Mouse (Mus musculus): ENCODE data around the gene Tmem63b. TPM values are rescaled to one million over a fixed set of nuclear protein-coding genes. Genes with fewer than 3 reads are reported as not detected.
A peak's percentile ranks its signal among the peaks of the same experiment; 100 is the strongest.

The Tmem63b gene
- polyA plus RNA-seq, 1 experiment from 2014 or later: 30.4 TPM

DNA sequence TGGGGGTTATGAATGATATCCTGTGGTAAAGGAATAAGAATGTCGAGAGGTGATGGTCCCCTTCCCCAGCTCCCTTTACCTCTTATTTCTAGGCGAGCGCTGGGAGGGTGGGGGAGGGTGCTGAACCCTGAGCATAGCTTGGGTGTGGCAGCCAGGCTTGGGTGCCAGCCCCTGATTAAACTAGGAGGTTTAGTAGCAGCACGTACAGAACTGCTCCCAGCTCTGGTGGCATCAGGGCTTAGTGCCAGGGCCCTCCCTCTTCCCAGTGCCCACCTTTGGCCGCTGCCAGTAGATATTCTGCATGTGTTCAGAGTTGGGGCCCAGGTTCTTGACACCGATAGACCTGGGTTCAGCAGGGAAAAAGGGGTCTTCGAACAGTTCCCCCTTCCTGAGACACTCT is 33.5 kb downstream of the Tmem63b start:
- Histone ChIP-seq H3K4me1 (ENCODE audit: control insufficient read depth, insufficient read depth, low read length) (no peaks in the 10 kb centered on the region), H3K27me3 (replicated peaks; ENCODE audit: control insufficient read depth, insufficient read depth, low read length) (no peaks in the 10 kb centered on the region), H3K9me3 (ENCODE audit: control insufficient read depth, low read length) (no peaks in the 10 kb centered on the region), H3K27ac (replicated peaks; ENCODE audit: low read depth, low read length) (no peak overlapping the region), H3K9ac (ENCODE audit: low read depth, low read length) (no peak overlapping the region), H3K4me2 (ENCODE audit: low read depth, low read length) (no peak overlapping the region), H3K4me3 (ENCODE audit: low read depth, low read length) (no peak overlapping the region), H3K36me3 (ENCODE audit: control insufficient read depth, insufficient read depth, low read length) (no peaks in the 10 kb centered on the region)
- DNase-seq (ENCODE audit: low spot score) (no peak), ATAC-seq (ENCODE audit: low read depth) (no peak)
- WGBS: 65% methylated on average over 7 of the region's 7 CpGs

DNA sequence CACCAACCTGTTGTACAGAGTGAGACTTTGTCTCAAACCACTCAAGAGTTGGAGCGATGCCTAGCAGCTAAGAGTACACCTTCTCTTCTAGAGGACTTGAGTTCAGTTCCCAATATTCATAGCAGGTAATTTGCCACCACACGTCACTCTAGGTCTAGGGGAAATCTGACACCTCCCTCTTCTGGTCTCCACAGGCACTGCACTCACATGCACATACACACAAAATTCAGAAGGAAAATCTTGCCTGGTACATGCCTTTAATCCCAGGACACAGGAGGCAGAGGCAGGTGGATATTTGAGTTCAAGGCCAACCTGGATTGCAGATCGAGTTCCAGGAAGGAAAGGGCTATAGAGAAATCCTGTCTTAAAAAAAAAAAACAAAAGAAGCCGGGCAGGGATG is 42.5 kb downstream of the Tmem63b start:
- no peak for DNase-seq (ENCODE audit: low spot score)
- H3K27ac ChIP-seq (replicated peaks; ENCODE audit: low read depth, low read length): no peak overlapping the region
- H3K4me2 ChIP-seq (ENCODE audit: low read depth, low read length): no peak overlapping the region
- no peaks in the 10 kb centered on the region for H3K27me3 ChIP-seq (replicated peaks; ENCODE audit: control insufficient read depth, insufficient read depth, low read length)
- H3K9ac ChIP-seq (ENCODE audit: low read depth, low read length): no peak overlapping the region
- no peaks in the 10 kb centered on the region for H3K4me1 ChIP-seq (ENCODE audit: control insufficient read depth, insufficient read depth, low read length)
- ATAC-seq (ENCODE audit: low read depth): no peak
- H3K36me3 ChIP-seq (ENCODE audit: control insufficient read depth, insufficient read depth, low read length): no peaks in the 10 kb centered on the region
- no peaks in the 10 kb centered on the region; the same call in 1 of the 2 replicates for H3K9me3 ChIP-seq (ENCODE audit: control insufficient read depth, low read length)
- 92% methylated on average over 4 of the region's 4 CpGs for WGBS
- no peak overlapping the region for H3K4me3 ChIP-seq (ENCODE audit: low read depth, low read length)

DNA sequence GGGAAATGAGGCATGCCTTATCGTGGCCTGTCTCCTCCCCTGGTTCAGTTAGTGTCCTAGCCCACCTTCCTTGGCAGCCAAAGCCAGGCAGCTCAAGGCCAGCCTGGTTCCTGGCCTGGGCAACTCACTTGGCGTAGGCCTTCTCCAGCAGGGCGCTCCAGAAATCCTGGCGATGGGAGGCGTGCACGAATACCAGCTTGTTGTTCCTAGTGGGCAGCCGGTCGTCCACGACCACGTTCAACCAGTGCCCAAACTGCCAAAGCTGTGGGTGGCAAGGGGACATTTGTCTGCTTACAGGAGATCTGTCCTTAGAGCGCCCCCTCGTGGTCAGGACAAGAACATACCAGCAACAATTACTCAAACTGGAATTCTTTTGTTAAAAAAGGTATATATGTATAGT is 44.0 kb downstream of the Tmem63b start:
- H3K36me3 ChIP-seq (ENCODE audit: control insufficient read depth, insufficient read depth, low read length): no peaks in the 10 kb centered on the region
- ATAC-seq (ENCODE audit: low read depth): no peak
- no peaks in the 10 kb centered on the region for H3K4me1 ChIP-seq (ENCODE audit: control insufficient read depth, insufficient read depth, low read length)
- no peak overlapping the region for H3K27ac ChIP-seq (replicated peaks; ENCODE audit: low read depth, low read length)
- no peaks in the 10 kb centered on the region; the same call in 1 of the 2 replicates for H3K9me3 ChIP-seq (ENCODE audit: control insufficient read depth, low read length)
- H3K9ac ChIP-seq (ENCODE audit: low read depth, low read length): no peak overlapping the region
- peak; percentile 75 for DNase-seq (ENCODE audit: low spot score)
- WGBS: 23% methylated on average over 12 of the region's 12 CpGs
- no peak overlapping the region for H3K4me3 ChIP-seq (ENCODE audit: low read depth, low read length)
- H3K4me2 ChIP-seq (ENCODE audit: low read depth, low read length): peak overlapping the region; percentile 23; the same call in 1 of the 2 replicates
- H3K27me3 ChIP-seq (replicated peaks; ENCODE audit: control insufficient read depth, insufficient read depth, low read length): no peaks in the 10 kb centered on the region

DNA sequence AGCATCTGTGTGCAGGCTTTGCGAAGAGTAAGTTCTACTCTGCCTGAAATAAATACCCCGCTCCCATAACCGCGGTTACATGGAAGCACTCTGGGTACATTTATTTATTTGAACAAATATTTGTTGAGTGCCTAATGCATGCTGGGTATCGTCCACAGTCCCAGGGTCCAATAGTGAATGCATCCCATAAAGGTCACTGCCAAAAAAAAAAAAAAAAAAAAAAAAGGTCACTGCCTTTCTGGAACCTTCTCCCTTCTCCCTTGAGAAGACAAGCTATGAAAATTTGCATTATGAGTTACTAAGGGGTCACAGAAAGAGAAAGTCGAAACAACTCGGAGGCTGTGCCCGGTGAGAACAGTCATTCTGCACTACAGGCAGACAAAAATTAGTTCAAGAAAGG is 44.7 kb downstream of the Tmem63b start:
- no peaks in the 10 kb centered on the region for H3K36me3 ChIP-seq (ENCODE audit: control insufficient read depth, insufficient read depth, low read length)
- H3K4me1 ChIP-seq (ENCODE audit: control insufficient read depth, insufficient read depth, low read length): no peaks in the 10 kb centered on the region
- H3K27ac ChIP-seq (replicated peaks; ENCODE audit: low read depth, low read length): no peak overlapping the region
- no peak for ATAC-seq (ENCODE audit: low read depth)
- no peak overlapping the region for H3K9ac ChIP-seq (ENCODE audit: low read depth, low read length)
- H3K4me2 ChIP-seq (ENCODE audit: low read depth, low read length): no peak overlapping the region
- no peak overlapping the region for H3K4me3 ChIP-seq (ENCODE audit: low read depth, low read length)
- no peaks in the 10 kb centered on the region; the same call in 1 of the 2 replicates for H3K9me3 ChIP-seq (ENCODE audit: control insufficient read depth, low read length)
- 88% methylated on average over 8 of the region's 8 CpGs for whole genome bisulfite sequencing
- no peaks in the 10 kb centered on the region for H3K27me3 ChIP-seq (replicated peaks; ENCODE audit: control insufficient read depth, insufficient read depth, low read length)
- no peak for DNase-seq (ENCODE audit: low spot score)

DNA sequence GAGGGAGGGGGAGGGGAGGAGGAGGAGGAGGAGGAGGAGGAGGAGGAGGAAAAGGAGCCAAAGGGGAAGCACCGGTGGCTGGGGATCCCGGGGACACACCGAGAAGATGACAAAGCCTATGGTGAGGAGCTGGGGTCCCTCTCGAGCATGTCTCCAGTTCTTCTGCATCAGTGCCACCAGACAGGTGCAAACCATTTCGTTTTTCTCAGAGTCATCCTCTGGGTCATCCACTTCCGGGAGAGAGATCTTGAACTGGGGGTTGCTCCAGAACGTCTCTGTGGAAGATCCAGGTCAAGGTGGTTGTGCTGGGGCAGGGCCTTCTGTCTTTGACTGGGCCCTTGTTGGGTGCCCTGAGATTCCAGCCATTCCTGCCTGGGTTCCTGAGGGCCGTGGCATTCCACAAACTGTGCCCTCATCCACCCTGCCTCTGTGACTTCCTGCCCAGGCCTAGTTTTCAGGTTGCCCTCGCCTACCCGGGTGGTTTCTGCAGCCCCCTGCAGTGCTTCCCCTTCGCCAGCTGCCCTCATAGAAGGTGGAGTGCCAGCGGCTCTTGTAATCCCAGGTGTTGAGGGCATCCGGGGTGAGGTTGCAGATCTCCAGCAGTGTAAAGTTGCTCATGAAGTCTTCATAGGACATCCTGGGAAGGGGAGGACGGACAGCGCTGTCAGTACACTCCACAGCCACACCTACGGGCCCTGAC is 48.0 kb downstream of the Tmem63b start:
- Histone ChIP-seq H3K9me3 (ENCODE audit: control insufficient read depth, low read length) (no peaks in the 10 kb centered on the region), H3K4me1 (ENCODE audit: control insufficient read depth, insufficient read depth, low read length) (no peaks in the 10 kb centered on the region), H3K9ac (ENCODE audit: low read depth, low read length) (no peak overlapping the region), H3K27me3 (replicated peaks; ENCODE audit: control insufficient read depth, insufficient read depth, low read length) (no peaks in the 10 kb centered on the region), H3K4me3 (ENCODE audit: low read depth, low read length) (no peak overlapping the region), H3K36me3 (ENCODE audit: control insufficient read depth, insufficient read depth, low read length) (no peaks in the 10 kb centered on the region), H3K27ac (replicated peaks; ENCODE audit: low read depth, low read length) (no peak overlapping the region), H3K4me2 (ENCODE audit: low read depth, low read length) (no peak overlapping the region)
- WGBS: 71% methylated on average over 16 of the region's 16 CpGs
- no peak for ATAC-seq (ENCODE audit: low read depth)
- no peak for DNase-seq (ENCODE audit: low spot score)

DNA sequence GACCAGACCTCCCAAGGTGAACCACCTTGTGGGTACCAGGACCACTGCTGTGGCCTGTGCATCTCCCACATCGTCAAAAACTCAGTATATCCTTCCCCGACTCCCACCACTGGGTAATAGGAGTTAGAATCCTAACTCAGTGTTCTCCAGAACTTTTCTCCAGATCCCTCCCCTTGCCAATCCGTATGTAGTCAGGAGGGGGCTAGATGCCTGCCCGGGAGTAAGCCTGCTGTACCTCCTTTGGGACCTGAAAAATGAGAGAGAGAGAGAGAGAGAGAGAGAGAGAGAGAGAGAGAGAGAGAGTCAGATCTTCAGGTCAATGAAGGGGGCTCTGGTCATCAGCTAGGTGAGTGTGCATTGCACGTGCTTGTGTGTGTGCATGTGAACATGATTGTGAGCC is 52.7 kb downstream of the Tmem63b start:
- no peaks in the 10 kb centered on the region for H3K36me3 ChIP-seq (ENCODE audit: control insufficient read depth, insufficient read depth, low read length)
- H3K4me2 ChIP-seq (ENCODE audit: low read depth, low read length): no peak overlapping the region
- peaks cover 8% of the 10 kb centered on the region; the same call in 1 of the 2 replicates for H3K4me1 ChIP-seq (ENCODE audit: control insufficient read depth, insufficient read depth, low read length)
- no peak for ATAC-seq (ENCODE audit: low read depth)
- no peak overlapping the region for H3K4me3 ChIP-seq (ENCODE audit: low read depth, low read length)
- no peak overlapping the region for H3K9ac ChIP-seq (ENCODE audit: low read depth, low read length)
- H3K27me3 ChIP-seq (replicated peaks; ENCODE audit: control insufficient read depth, insufficient read depth, low read length): no peaks in the 10 kb centered on the region
- no peaks in the 10 kb centered on the region for H3K9me3 ChIP-seq (ENCODE audit: control insufficient read depth, low read length)
- DNase-seq (ENCODE audit: low spot score): no peak
- WGBS: 82% methylated on average over 5 of the region's 5 CpGs
- H3K27ac ChIP-seq (replicated peaks; ENCODE audit: low read depth, low read length): no peak overlapping the region

DNA sequence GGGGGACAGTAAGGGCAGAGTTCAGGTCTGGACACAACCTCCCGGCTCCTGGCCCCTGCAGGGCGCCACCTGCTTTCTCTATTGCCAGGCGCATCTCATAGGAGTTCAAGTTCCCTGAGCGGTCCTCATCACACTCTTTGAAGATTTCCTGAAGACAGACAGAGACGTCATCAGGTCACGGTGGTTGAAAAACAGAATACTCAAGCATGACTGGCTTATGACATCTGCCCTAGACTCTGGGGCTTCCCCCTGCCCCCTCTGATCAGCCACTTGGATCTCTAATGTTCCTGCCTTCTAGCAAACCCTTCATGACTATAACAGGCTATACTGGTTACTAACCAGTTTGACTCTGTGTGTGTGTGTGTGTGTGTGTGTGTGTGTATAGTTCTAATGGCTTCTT is 54.8 kb downstream of the Tmem63b start:
- WGBS: 74% methylated on average over 6 of the region's 6 CpGs
- H3K4me3 ChIP-seq (ENCODE audit: low read depth, low read length): no peak overlapping the region
- peaks cover 8% of the 10 kb centered on the region; the same call in 1 of the 2 replicates for H3K4me1 ChIP-seq (ENCODE audit: control insufficient read depth, insufficient read depth, low read length)
- no peaks in the 10 kb centered on the region for H3K27me3 ChIP-seq (replicated peaks; ENCODE audit: control insufficient read depth, insufficient read depth, low read length)
- no peak overlapping the region for H3K27ac ChIP-seq (replicated peaks; ENCODE audit: low read depth, low read length)
- no peak for ATAC-seq (ENCODE audit: low read depth)
- no peaks in the 10 kb centered on the region for H3K9me3 ChIP-seq (ENCODE audit: control insufficient read depth, low read length)
- no peak for DNase-seq (ENCODE audit: low spot score)
- no peaks in the 10 kb centered on the region for H3K36me3 ChIP-seq (ENCODE audit: control insufficient read depth, insufficient read depth, low read length)
- H3K4me2 ChIP-seq (ENCODE audit: low read depth, low read length): no peak overlapping the region
- H3K9ac ChIP-seq (ENCODE audit: low read depth, low read length): no peak overlapping the region

DNA sequence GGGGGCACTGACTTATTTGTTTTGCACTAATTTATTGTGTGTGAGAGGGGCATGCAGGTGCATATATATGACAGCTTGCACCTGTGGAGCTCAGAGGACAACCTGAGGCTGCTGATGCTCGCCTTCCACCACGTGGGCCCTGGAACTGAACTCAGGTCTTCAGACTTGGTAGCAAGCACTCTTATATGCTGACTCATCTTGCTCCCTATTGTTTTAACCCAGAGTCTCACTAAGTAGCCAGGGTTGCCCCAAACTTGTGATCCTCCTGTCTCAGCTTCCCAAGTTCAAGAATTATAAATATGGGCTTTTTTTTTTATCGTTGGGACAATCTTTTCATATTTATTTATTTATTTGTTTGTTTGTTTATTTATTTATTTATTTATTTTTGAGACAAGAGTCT is 55.7 kb downstream of the Tmem63b start:
- Histone ChIP-seq H3K4me3 (ENCODE audit: low read depth, low read length) (no peak overlapping the region), H3K9ac (ENCODE audit: low read depth, low read length) (no peak overlapping the region), H3K36me3 (ENCODE audit: control insufficient read depth, insufficient read depth, low read length) (no peaks in the 10 kb centered on the region), H3K27ac (replicated peaks; ENCODE audit: low read depth, low read length) (no peak overlapping the region), H3K9me3 (ENCODE audit: control insufficient read depth, low read length) (no peaks in the 10 kb centered on the region), H3K4me1 (ENCODE audit: control insufficient read depth, insufficient read depth, low read length) (peaks cover 8% of the 10 kb centered on the region; the same call in 1 of the 2 replicates), H3K4me2 (ENCODE audit: low read depth, low read length) (peak overlapping the region; percentile 92; the same call in 1 of the 2 replicates), H3K27me3 (replicated peaks; ENCODE audit: control insufficient read depth, insufficient read depth, low read length) (no peaks in the 10 kb centered on the region)
- DNase-seq (ENCODE audit: low spot score): no peak
- ATAC-seq (ENCODE audit: low read depth): no peak
- WGBS: 54% methylated on average over 3 of the region's 3 CpGs

Data from embryonic facial prominence, embryonic 14.5 days (tissue).